Mouse (Mus musculus): ENCODE data around the gene Arg2.

- TF ChIP-seq EP300 (IDR thresholded peaks at IDR 0.05; ENCODE audit: low read depth in 1 of 2, low read length in 2 of 2) (no peak), USF1 (IDR thresholded peaks at IDR 0.05; ENCODE audit: low read depth, low read length) (no peak), MAFK (IDR thresholded peaks at IDR 0.05; ENCODE audit: borderline replicate concordance, low read depth, low read length) (no peak), CTCF (IDR thresholded peaks at IDR 0.05 in 2 of 3, conservative IDR thresholded peaks at IDR 0.05 in 1 of 3; ENCODE audit: control insufficient read depth in 1 of 3, insufficient read depth in 1 of 3, low read depth in 2 of 3, low read length in 3 of 3, poor library complexity in 1 of 3, severe bottlenecking in 1 of 3) (peak; percentile 30 to 95 (median 59); a peak in 5 of 6 replicates), ELF1 (IDR thresholded peaks at IDR 0.05; ENCODE audit: low read depth, low read length) (no peak), POLR2A (IDR thresholded peaks at IDR 0.05; ENCODE audit: control insufficient read depth in 1 of 2, insufficient read depth in 1 of 2, low read depth in 1 of 2, low read length in 2 of 2, poor library complexity in 1 of 2) (no peak), ZC3H11A (IDR thresholded peaks at IDR 0.05; ENCODE audit: low read depth, low read length) (peak; percentile 95)
Measured at GRCm38 (mm10) chr12:79097106-79097752, 33.3 kb upstream of the Arg2 start.

Measured in MEL (cell line).